In genomic region chr2:4356812-4357384, GRCm38 (mm10) we compare ENCODE assay signal across 24 mouse cellular contexts.
DNase-seq lines count a peak whose midpoint lies in the region; ATAC-seq lines count a peak whose summit lies in the region.
"Had no signal": no experiment of that assay in that cellular context is flagged by ENCODE, and none has a peak within 500 bp of the region (broad histone marks: within the 10 kb centered on the region; RNA-seq: fewer than 3 reads in every experiment).

No protein-coding gene starts in this region.

- H3K9me3 ChIP-seq in neural tube, embryonic 14.5 days (ENCODE audit: control insufficient read depth, low read length): no peaks in the 10 kb centered on the region
- H3K9me3 ChIP-seq in limb, embryonic 15.5 days: no peaks in the 10 kb centered on the region
- H3K9me3 ChIP-seq: embryonic facial prominence, embryonic 10.5 days; embryonic facial prominence, embryonic 12.5 days; forebrain, embryonic 13.5 days; G1E had no signal

- intact Hi-C loops in heart, postnatal 14 days (cut with DNase I): no loop called here

- H3K9ac ChIP-seq in neural tube, embryonic 14.5 days (replicated peaks; ENCODE audit: low read depth, low read length): no peak overlapping the region
- no peak overlapping the region for H3K9ac ChIP-seq in limb, embryonic 15.5 days
- H3K9ac ChIP-seq: embryonic facial prominence, embryonic 12.5 days; forebrain, embryonic 13.5 days had no signal

- H3K4me3 ChIP-seq in neural tube, embryonic 14.5 days (ENCODE audit: low read depth, low read length): no peak overlapping the region
- no peak overlapping the region for H3K4me3 ChIP-seq in limb, embryonic 15.5 days
- H3K4me3 ChIP-seq: embryonic facial prominence, embryonic 10.5 days; embryonic facial prominence, embryonic 12.5 days; forebrain, embryonic 13.5 days had no signal

- H3K27me3 ChIP-seq in neural tube, embryonic 14.5 days (ENCODE audit: control insufficient read depth, insufficient read depth, low read length): no peaks in the 10 kb centered on the region
- no peaks in the 10 kb centered on the region for H3K27me3 ChIP-seq in limb, embryonic 15.5 days
- H3K27me3 ChIP-seq: CH12.LX; embryonic facial prominence, embryonic 12.5 days; forebrain, embryonic 13.5 days; Patski had no signal

- no peaks in the 10 kb centered on the region for H3K36me3 ChIP-seq in neural tube, embryonic 14.5 days (ENCODE audit: control insufficient read depth, insufficient read depth, low read length)
- H3K36me3 ChIP-seq in limb, embryonic 15.5 days: no peaks in the 10 kb centered on the region
- H3K36me3 ChIP-seq: embryonic facial prominence, embryonic 10.5 days; embryonic facial prominence, embryonic 12.5 days; G1E had no signal

- H3K4me2 ChIP-seq in neural tube, embryonic 14.5 days (ENCODE audit: low read depth, low read length): no peak overlapping the region
- H3K4me2 ChIP-seq in limb, embryonic 15.5 days: no peak overlapping the region
- H3K4me2 ChIP-seq: embryonic facial prominence, embryonic 12.5 days; forebrain, embryonic 13.5 days had no signal

- 0 out of 2 replicates have a peak, but pooled peaks have one; percentile 54 for ATAC-seq in neural tube, embryonic 14.5 days (ENCODE audit: low read depth)
- peak; percentile 85 for ATAC-seq in limb, embryonic 15.5 days (ENCODE audit: insufficient number of reproducible peaks, low FRiP score, low TSS enrichment, low read depth)
- ATAC-seq: activated CD4-positive, CD25-positive, alpha-beta regulatory T cell, adult 4 months; CD4-positive, CD25-positive, alpha-beta regulatory T cell, adult 4 months; forebrain, embryonic 13.5 days; Patski had no signal

- no peak overlapping the region for H3K27ac ChIP-seq in neural tube, embryonic 14.5 days (ENCODE audit: low read depth, low read length)
- 0 out of 2 replicates have a peak overlapping the region, but pooled peaks have one; percentile 57 for H3K27ac ChIP-seq in limb, embryonic 15.5 days
- H3K27ac ChIP-seq: embryonic facial prominence, embryonic 10.5 days; embryonic facial prominence, embryonic 12.5 days; forebrain, embryonic 13.5 days had no signal

- DNase-seq in heart, adult 11 months: peak; percentile 29
- DNase-seq in heart, postnatal 14 days: no peak
- DNase-seq in neural tube, embryonic 10.5 days (ENCODE audit: extremely low spot score, low spot score): no peak
- no peak for DNase-seq in urinary bladder, adult 2 months (ENCODE audit: low spot score)
- no peak for DNase-seq in right cerebral cortex, postnatal 36 days (ENCODE audit: low spot score in 2 of 2)
- DNase-seq: adrenal gland, adult 8-10 months; adrenal gland, postnatal 14 days; adrenal gland, postnatal 36 days; B cell, adult 2 months; cerebellum, adult 11-12 months; cerebellum, adult 2 months; cerebellum, adult 9-10 months; cerebellum, postnatal 10 days; cerebellum, postnatal 25 days had no signal

- no peaks in the 10 kb centered on the region for H3K4me1 ChIP-seq in neural tube, embryonic 14.5 days (ENCODE audit: control insufficient read depth, insufficient read depth, low read length)
- H3K4me1 ChIP-seq in limb, embryonic 15.5 days: peaks cover 26% of the 10 kb centered on the region
- H3K4me1 ChIP-seq: forebrain, embryonic 13.5 days had no signal

- 72% methylated on average over 7 of the region's 7 CpGs for WGBS in neural tube, embryonic 14.5 days
- WGBS in limb, embryonic 15.5 days: 35% methylated on average over 7 of the region's 7 CpGs
